Mouse (Mus musculus) frontal cortex, postnatal 14 days (tissue): ENCODE measurements around the gene Bloc1s3.

Experiments used
- DNase-seq, 2 experiments: peaks; one replicate each; pipeline ENCODE4 v3.0.0; 2022; ENCODE audit warnings: low spot score in 2 of 2

The Bloc1s3 gene

GRCm38 (mm10) chr7:19477624-19478384, 30.4 kb downstream of the Bloc1s3 start:
- DNase-seq, result no peak

- DNase-seq, result no peak
Measured at GRCm38 (mm10) chr7:19477084-19477483, 31.1 kb downstream of the Bloc1s3 start.

- DNase-seq, result peak; percentile 57 to 70
Measured at GRCm38 (mm10) chr7:19473875-19474443, 34.2 kb downstream of the Bloc1s3 start.

GRCm38 (mm10) chr7:19472403-19472802, 35.8 kb downstream of the Bloc1s3 start:
- no peak for DNase-seq

GRCm38 (mm10) chr7:19470308-19470707, 37.9 kb downstream of the Bloc1s3 start:
- no peak for DNase-seq

GRCm38 (mm10) chr7:19469404-19469803, 38.8 kb downstream of the Bloc1s3 start:
- no peak for DNase-seq

- DNase-seq, result no peak
Measured at GRCm38 (mm10) chr7:19468279-19468678, 39.9 kb downstream of the Bloc1s3 start.

GRCm38 (mm10) chr7:19467638-19468037, 40.5 kb downstream of the Bloc1s3 start:
- DNase-seq, result no peak

- no peak for DNase-seq
Measured at GRCm38 (mm10) chr7:19466602-19467145, 41.5 kb downstream of the Bloc1s3 start.

- no peak for DNase-seq
Measured at GRCm38 (mm10) chr7:19464367-19465307, 43.5 kb downstream of the Bloc1s3 start.

GRCm38 (mm10) chr7:19462884-19463381, 45.2 kb downstream of the Bloc1s3 start, which contains the start of gene Exoc3l2:
Gene Exoc3l2 (plus strand): TSS chr7:19463331.
- DNase-seq, result no peak

GRCm38 (mm10) chr7:19462443-19462842, 45.7 kb downstream of the Bloc1s3 start:
- DNase-seq, result no peak

GRCm38 (mm10) chr7:19461488-19461887, 46.7 kb downstream of the Bloc1s3 start:
- peak; percentile 53 to 85 for DNase-seq

GRCm38 (mm10) chr7:19460500-19460899, 47.7 kb downstream of the Bloc1s3 start:
- DNase-seq, result no peak

GRCm38 (mm10) chr7:19459144-19459870, 48.9 kb downstream of the Bloc1s3 start:
- no peak for DNase-seq

- DNase-seq, result peak; percentile 56 to 67
Measured at GRCm38 (mm10) chr7:19458591-19459111, 49.5 kb downstream of the Bloc1s3 start, which contains the start of gene Mark4. Gene Mark4 (minus strand): TSS chr7:19458821.

- peak; percentile 33 to 53 for DNase-seq
Measured at GRCm38 (mm10) chr7:19458072-19458486, 50.1 kb downstream of the Bloc1s3 start.

- DNase-seq, result no peak
Measured at GRCm38 (mm10) chr7:19457414-19458071, 50.6 kb downstream of the Bloc1s3 start.

GRCm38 (mm10) chr7:19456628-19457027, 51.5 kb downstream of the Bloc1s3 start:
- no peak for DNase-seq
